Mouse (Mus musculus) heart, embryonic 13.5 days (tissue): ENCODE measurements around the gene Jmjd1c. TPM values are rescaled to one million over a fixed set of nuclear protein-coding genes. Genes with fewer than 3 reads are reported as not detected.

Source experiments
- ATAC-seq: fragments of 200-750 bp; cut with Nextera tagmentation; 2 replicates; pipeline ENCODE4 v1.8.0; 2017; ENCODE audit warnings: moderate TSS enrichment; ENCODE audit not compliant: insufficient number of reproducible peaks, low FRiP score, low TSS enrichment; ENCODE audit errors: extremely low read depth
- H3K27ac ChIP-seq: fragments of 300-500 bp; sonication (generic); replicated peaks from 2 replicates; pipeline ENCODE4 v1.5.1; 2015; ENCODE audit warnings: moderate library complexity, mild to moderate bottlenecking, inconsistent platforms
- H3K27me3 ChIP-seq: fragments of 300-500 bp; sonication (generic); replicated peaks from 2 replicates; pipeline ENCODE4 v1.6.1; 2015; ENCODE audit warnings: mild to moderate bottlenecking, inconsistent platforms
- H3K36me3 ChIP-seq: fragments of 300-500 bp; sonication (generic); 2 replicates; pipeline ENCODE4 v1.6.1; 2015; ENCODE audit warnings: mild to moderate bottlenecking, inconsistent platforms
- H3K4me1 ChIP-seq: fragments of 300-500 bp; sonication (generic); 2 replicates; pipeline ENCODE4 v1.6.1; 2015; ENCODE audit warnings: inconsistent platforms
- H3K4me2 ChIP-seq: fragments of 300-500 bp; sonication (generic); 2 replicates; pipeline ENCODE4 v1.6.1; 2015; ENCODE audit warnings: inconsistent platforms, mild to moderate bottlenecking, moderate library complexity
- H3K4me3 ChIP-seq: fragments of 300-500 bp; sonication (generic); 2 replicates; pipeline ENCODE4 v1.5.1; 2015; ENCODE audit warnings: moderate library complexity, mild to moderate bottlenecking, inconsistent platforms
- H3K9ac ChIP-seq: fragments of 300-500 bp; sonication (generic); 2 replicates; pipeline ENCODE4 v1.6.1; 2015; ENCODE audit warnings: inconsistent platforms, mild to moderate bottlenecking, moderate library complexity
- H3K9me3 ChIP-seq: fragments of 300-500 bp; sonication (generic); 2 replicates; pipeline ENCODE4 v1.6.1; 2016; ENCODE audit warnings: inconsistent platforms
- WGBS: fragments of 180-500 bp; shearing (Covaris S2); methylation state at CpG from one replicate; pipeline ENCODE4 v1.1.7; 2015; ENCODE audit warnings: mixed read lengths; 5-methylcytosine and 5-hydroxymethylcytosine counted together
- polyA plus RNA-seq: library from polyadenylated mRNA; unstranded; fragments of >200 nt; fragmentation: Nextera tagmentation; extraction: Ambion mirVana; gene quantifications from 2 replicates; pipeline ENCODE4 v1.2.1, GENCODE M21; 2015

The Jmjd1c gene
- polyA plus RNA-seq, 1 experiment from 2014 or later: 30.3 TPM

DNA sequence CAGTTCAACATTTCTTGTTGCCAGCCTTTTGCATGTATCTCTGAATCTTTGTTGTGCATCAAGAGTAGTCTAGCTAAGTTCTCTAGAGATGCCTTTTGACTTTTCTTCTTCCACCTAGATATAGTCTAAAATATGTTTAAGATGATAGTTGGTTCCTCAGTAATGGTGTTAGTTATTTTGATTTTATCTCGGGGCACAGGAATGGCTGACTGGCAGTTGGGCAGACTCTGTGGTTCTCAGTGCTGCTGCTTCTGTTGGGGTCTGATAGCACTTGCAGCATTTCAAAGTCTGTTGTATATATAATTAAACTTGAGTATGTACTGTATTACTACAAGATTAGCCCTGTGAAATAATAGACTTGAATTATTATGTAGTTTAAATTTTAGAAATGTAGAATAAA is 87.2 kb downstream of the Jmjd1c start:
- Histone ChIP-seq H3K36me3 (no peaks in the 10 kb centered on the region), H3K9ac (no peak overlapping the region), H3K4me1 (peaks cover 24% of the 10 kb centered on the region), H3K9me3 (no peaks in the 10 kb centered on the region), H3K4me2 (peak overlapping the region; percentile 11; the same call in 1 of the 2 replicates), H3K4me3 (no peak overlapping the region), H3K27ac (peak overlapping the region; percentile 45), H3K27me3 (no peaks in the 10 kb centered on the region)
- WGBS: 54% methylated on average over 1 of the region's 1 CpGs
- no peak for ATAC-seq

DNA sequence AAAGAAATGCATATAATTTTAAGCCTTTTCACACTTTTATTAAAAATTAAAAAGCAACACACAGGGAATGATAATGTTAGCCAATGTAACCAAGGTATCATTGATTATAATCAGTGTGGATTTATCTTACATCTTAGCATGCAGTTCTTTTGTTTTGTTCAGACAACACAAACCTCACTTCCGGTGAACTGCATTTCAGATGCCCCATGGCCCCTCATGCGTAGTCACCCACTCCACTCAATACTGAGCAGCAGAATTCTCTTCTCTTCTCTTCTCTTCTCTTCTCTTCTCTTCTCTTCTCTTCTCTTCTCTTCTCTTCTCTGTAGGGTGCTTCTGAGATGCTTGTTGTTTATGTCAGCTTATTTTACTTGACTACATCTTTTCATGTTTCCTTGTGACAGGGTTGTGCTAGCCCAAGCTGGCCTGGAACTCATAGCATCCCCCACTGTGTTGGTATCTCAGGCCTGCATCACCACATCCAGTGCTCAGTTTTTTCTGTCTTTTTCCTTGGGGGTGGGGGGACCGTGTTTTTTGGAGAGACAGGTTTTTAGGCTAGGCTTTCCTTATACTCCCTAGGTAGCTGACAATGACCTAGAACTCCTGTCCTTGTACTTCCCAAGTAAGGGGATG is 88.6 kb downstream of the Jmjd1c start:
- peaks cover 32% of the 10 kb centered on the region for H3K4me1 ChIP-seq
- no peak overlapping the region for H3K4me3 ChIP-seq
- peak overlapping the region; percentile 48 for H3K27ac ChIP-seq
- H3K9me3 ChIP-seq: no peaks in the 10 kb centered on the region
- no peak overlapping the region for H3K9ac ChIP-seq
- 58% methylated on average over 3 of the region's 3 CpGs for WGBS
- H3K4me2 ChIP-seq: no peak overlapping the region
- H3K36me3 ChIP-seq: no peaks in the 10 kb centered on the region; the same call in 1 of the 2 replicates
- H3K27me3 ChIP-seq: no peaks in the 10 kb centered on the region
- ATAC-seq: no peak

DNA sequence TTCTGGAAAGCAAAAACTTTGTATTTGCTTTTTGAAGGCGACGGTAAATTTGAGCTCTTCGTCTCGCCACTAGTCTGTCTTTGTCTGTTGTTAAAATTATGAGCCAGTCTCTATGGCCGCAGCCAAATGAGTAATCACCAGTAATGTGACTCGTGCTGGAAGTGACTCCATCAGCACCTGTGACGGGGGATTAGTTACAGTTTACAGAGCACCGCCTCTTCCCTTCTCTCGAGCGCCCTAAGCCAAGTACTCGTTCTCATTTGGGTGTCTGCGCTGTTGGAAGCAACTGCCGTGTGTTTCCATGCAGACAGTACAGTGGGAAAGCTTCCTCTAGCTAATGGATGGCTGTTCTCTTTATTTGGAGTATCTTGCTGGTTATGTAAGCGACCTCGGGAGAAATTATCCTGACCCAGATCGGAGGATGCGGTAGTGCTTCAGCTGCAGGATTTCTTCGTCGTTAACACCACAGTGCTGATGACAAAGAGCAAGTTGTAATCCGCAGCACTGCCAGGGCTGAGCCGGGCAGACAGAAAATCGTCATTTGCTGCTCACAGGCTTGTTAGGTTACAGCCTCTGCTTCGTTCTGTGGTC is 89.7 kb downstream of the Jmjd1c start:
- H3K9ac ChIP-seq: peak overlapping the region; percentile 82
- H3K27me3 ChIP-seq: no peaks in the 10 kb centered on the region
- peak overlapping the region; percentile 74 for H3K4me2 ChIP-seq
- H3K4me3 ChIP-seq: peak overlapping the region; percentile 64
- H3K9me3 ChIP-seq: no peaks in the 10 kb centered on the region
- peak overlapping the region; percentile 98 for H3K27ac ChIP-seq
- ATAC-seq: peak; percentile 85
- WGBS: under 1% methylated on average over 23 of the region's 23 CpGs
- H3K4me1 ChIP-seq: peaks cover 40% of the 10 kb centered on the region
- peaks cover 9% of the 10 kb centered on the region for H3K36me3 ChIP-seq

DNA sequence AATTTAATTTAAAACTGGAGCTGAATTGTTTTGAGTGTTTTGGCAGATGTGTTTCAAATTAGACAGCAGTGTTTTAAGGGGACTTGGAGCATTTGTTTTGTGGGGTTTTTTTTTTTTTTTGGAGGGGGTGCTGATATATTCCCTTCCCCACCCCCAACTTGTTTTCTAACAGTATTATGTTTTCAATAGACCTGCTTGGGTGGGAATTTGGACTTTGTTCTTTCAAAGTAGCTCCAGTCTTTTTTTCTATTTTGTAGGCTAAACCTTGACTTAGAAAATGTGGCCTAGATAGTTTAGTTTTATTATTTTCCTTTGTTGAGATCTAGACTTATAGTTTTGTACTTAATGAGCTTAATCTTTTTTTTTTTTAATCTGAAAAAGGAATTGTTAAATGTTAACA is 90.6 kb downstream of the Jmjd1c start:
- Histone ChIP-seq H3K9me3 (no peaks in the 10 kb centered on the region), H3K27ac (peak overlapping the region; percentile 98), H3K9ac (peak overlapping the region; percentile 82), H3K4me2 (peak overlapping the region; percentile 74), H3K27me3 (no peaks in the 10 kb centered on the region), H3K4me1 (peaks cover 39% of the 10 kb centered on the region), H3K36me3 (peaks cover 17% of the 10 kb centered on the region), H3K4me3 (peak overlapping the region; percentile 64)
- ATAC-seq: no peak

DNA sequence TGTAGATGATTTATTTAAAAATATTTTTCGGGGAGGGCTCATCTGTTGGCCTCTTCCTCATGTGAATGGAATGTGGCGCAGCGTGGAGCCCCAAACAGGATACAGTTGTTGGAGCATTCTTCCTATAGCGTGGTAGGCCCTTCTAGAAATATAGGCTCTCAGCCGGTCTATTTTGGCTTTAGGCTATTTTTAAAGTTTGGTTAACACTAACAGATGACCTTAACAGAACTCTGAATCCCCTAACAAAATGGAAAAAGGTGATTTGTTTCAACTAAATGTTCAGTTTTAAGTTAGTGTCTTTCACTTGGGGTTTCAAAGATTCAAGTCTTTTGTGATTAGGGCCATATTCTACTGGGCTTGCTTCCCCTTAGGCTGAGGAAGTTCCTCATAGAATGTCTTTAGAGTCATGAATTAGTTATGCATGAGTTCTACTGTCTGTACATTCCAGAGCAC is 91.1 kb downstream of the Jmjd1c start:
- Histone ChIP-seq H3K4me1 (peaks cover 34% of the 10 kb centered on the region), H3K27ac (peak overlapping the region; percentile 98), H3K36me3 (peaks cover 18% of the 10 kb centered on the region), H3K4me3 (peak overlapping the region; percentile 64), H3K27me3 (no peaks in the 10 kb centered on the region), H3K9me3 (no peaks in the 10 kb centered on the region), H3K9ac (peak overlapping the region; percentile 82), H3K4me2 (peak overlapping the region; percentile 74)
- under 1% methylated on average over 5 of the region's 5 CpGs for WGBS
- ATAC-seq: no peak

DNA sequence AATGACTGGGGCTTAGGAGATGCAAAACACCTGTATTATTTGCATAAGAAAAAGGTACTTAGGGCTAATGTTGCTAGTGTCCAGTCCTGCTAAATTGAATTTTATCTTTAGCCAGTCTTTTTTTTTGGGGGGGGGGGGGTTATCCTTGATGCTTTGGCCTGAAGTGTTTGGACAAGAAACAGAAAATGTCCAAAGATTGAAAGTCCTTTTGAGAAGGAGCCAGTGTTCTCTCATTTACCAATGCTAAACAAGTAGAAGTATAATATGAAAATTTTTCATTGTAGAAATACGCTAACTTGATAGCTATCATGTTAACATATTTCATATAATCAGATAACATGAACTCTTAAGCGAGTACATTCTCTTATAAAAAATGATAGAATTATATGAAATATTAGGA is 92.0 kb downstream of the Jmjd1c start:
- WGBS: 75% methylated on average over 2 of the region's 2 CpGs
- no peaks in the 10 kb centered on the region for H3K27me3 ChIP-seq
- ATAC-seq: no peak
- peaks cover 29% of the 10 kb centered on the region for H3K4me1 ChIP-seq
- peak overlapping the region; percentile 82 for H3K9ac ChIP-seq
- H3K36me3 ChIP-seq: peaks cover 27% of the 10 kb centered on the region
- no peaks in the 10 kb centered on the region for H3K9me3 ChIP-seq
- H3K4me2 ChIP-seq: peak overlapping the region; percentile 74
- peak overlapping the region; percentile 64 for H3K4me3 ChIP-seq
- peak overlapping the region; percentile 98 for H3K27ac ChIP-seq

DNA sequence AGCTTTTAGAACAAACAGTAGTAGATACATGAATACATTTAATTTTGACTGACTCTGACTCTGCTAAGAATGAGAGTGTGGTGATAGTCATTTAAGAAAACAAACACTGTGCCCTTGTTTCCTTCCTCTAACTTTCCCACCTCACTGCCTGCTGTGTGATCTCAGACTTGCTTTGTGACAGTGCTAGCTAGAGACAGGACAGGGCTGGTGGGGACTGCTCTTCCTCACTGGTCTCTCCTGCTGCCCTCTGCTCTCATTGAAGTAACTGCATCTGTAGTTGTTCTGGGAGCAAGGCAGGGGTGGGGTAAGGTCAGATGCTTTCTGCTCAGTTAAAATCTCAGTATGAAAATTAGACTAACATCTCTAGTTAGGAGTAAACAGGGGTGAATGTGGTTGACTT is 93.1 kb downstream of the Jmjd1c start:
- no peaks in the 10 kb centered on the region for H3K27me3 ChIP-seq
- H3K9me3 ChIP-seq: no peaks in the 10 kb centered on the region
- 0 out of 2 replicates have a peak overlapping the region, but pooled peaks have one; percentile 20 for H3K9ac ChIP-seq
- peak overlapping the region; percentile 55 for H3K4me2 ChIP-seq
- H3K4me1 ChIP-seq: peaks cover 26% of the 10 kb centered on the region
- H3K27ac ChIP-seq: 0 out of 2 replicates have a peak overlapping the region, but pooled peaks have one; percentile 9
- H3K36me3 ChIP-seq: peaks cover 35% of the 10 kb centered on the region
- no peak for ATAC-seq
- H3K4me3 ChIP-seq: 0 out of 2 replicates have a peak overlapping the region, but pooled peaks have one; percentile 21

DNA sequence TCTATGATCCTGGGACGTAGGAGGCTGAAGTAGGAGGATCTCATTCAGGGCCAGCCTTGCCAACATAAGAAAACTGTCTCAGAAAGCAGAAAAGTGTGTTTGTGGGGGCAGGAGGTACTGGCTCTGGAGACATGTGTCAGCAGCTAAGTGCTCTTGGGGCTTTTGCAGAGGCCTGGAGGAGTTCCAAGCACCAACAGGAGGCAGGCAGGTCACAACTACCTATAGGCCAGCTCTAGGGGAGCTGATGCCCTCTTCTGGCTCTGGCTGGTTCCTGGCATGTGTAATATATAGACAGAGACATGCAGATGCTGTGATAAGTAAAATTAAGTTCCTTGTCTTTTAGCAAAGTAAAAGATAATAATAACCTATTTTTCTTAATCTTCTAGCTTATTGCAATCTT is 94.3 kb downstream of the Jmjd1c start:
- no peak overlapping the region for H3K4me3 ChIP-seq
- no peaks in the 10 kb centered on the region for H3K27me3 ChIP-seq
- ATAC-seq: no peak
- H3K36me3 ChIP-seq: peaks cover 46% of the 10 kb centered on the region
- no peaks in the 10 kb centered on the region for H3K9me3 ChIP-seq
- H3K9ac ChIP-seq: no peak overlapping the region
- no peak overlapping the region for H3K4me2 ChIP-seq
- WGBS: 76% methylated on average over 1 of the region's 1 CpGs
- peaks cover 21% of the 10 kb centered on the region for H3K4me1 ChIP-seq
- H3K27ac ChIP-seq: no peak overlapping the region

DNA sequence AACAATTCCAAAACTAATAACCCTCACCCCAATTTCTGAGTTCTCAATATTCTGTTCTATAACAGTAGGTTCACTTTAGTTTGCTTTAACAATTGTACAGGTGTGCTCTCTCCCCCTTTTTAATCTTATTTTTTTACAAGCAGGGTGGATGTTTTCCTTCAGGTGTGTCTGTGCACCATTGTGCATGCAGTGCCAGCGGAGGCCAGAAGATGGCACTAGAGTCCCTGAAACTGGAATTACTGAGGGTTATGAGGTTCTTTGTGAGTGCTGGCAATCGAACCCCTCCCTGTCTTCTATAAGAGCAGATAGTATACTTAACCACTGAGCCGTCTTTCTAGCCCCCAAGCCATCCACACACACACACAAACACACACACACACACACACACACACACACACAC is 96.4 kb downstream of the Jmjd1c start:
- no peak for ATAC-seq
- Histone ChIP-seq H3K36me3 (peaks cover 46% of the 10 kb centered on the region), H3K27me3 (no peaks in the 10 kb centered on the region), H3K4me2 (no peak overlapping the region), H3K27ac (no peak overlapping the region), H3K4me1 (peaks cover 31% of the 10 kb centered on the region), H3K9ac (no peak overlapping the region), H3K9me3 (no peaks in the 10 kb centered on the region), H3K4me3 (no peak overlapping the region)
- whole genome bisulfite sequencing: 96% methylated on average over 3 of the region's 3 CpGs

DNA sequence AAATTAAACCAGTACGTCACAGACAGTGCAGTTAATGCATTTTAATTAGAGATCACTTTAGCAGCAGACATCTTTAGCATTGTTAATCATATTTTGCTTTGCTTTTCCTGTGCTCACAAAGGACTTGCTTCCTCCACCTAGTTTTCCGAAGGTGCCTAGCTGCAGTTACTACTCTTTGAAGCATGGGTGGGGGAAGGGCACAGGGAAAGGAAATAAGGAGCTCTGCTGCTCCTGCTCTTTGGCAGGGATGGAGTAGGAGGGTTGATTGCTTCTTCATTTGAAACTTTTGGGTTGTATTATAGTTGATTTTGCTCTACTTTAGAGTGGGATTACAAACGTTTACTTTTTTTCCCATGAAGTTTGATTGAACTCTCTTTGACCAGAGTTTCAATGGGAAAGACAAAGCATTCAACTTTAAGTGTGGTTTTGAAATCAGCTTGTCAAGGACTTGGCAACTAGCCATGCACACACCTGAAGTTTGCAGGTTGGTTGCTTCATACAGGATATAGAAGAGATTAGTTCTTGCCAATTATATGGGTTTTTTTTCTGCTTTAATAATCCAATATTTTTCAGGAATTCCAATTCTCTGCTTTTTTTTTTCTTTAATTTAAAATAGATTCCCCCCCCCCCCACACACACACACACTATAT is 97.2 kb downstream of the Jmjd1c start:
- Histone ChIP-seq H3K27me3 (no peaks in the 10 kb centered on the region), H3K4me3 (no peak overlapping the region), H3K4me1 (peaks cover 30% of the 10 kb centered on the region), H3K4me2 (no peak overlapping the region), H3K36me3 (peaks cover 46% of the 10 kb centered on the region), H3K27ac (no peak overlapping the region), H3K9me3 (no peaks in the 10 kb centered on the region), H3K9ac (no peak overlapping the region)
- WGBS: 64% methylated on average over 3 of the region's 3 CpGs
- ATAC-seq: no peak

DNA sequence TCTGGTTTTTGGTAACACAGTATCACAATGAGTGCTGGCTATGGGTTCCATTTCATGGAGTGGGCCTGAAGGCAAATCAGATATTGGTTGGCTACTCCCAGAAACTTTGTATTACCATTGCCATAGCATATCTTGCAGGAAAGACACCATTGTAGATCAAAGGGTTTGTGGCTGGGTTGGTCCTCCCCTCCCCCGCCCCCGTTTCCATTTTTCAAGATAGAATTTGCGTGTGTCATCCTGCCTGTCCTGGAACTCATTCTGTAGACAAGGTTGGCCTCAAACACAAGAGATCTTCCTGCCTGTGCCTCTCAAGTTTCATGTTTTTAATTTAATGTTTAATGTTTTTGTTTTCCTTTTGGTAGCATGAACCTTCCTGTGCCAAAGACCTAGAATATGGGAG is 98.1 kb downstream of the Jmjd1c start:
- Histone ChIP-seq H3K27ac (no peak overlapping the region), H3K9me3 (no peaks in the 10 kb centered on the region), H3K4me1 (peaks cover 27% of the 10 kb centered on the region), H3K9ac (no peak overlapping the region), H3K36me3 (peaks cover 46% of the 10 kb centered on the region), H3K4me3 (no peak overlapping the region), H3K4me2 (no peak overlapping the region), H3K27me3 (no peaks in the 10 kb centered on the region)
- 79% methylated on average over 3 of the region's 3 CpGs for WGBS
- no peak for ATAC-seq
